In the genomic region with DNA sequence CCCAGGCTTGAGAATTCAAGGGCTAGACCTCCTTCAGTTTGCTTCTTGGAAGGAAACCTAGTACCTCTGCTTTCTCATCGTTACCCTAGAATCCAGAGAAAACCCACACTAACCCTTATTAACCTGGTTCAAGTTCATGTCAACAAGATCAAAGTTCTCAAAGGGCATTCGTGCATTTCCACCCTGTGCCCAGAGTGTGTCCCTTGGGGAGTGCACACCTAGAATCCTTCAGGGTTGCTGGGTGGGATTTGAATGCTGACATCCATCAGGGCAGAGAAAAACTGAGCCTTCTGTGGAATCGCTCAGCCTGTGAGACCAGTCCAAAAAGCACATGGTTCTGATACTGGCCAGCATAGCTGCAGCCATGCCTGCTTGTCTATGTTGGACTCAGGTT, we compare ENCODE assay signal across 14 mouse cellular contexts.
DNase-seq lines count a peak whose midpoint lies in the region; ATAC-seq and TF ChIP-seq lines count a peak whose summit lies in the region.
"Had no signal": no experiment of that assay in that cellular context is flagged by ENCODE, and none has a peak within 500 bp of the region (broad histone marks: within the 10 kb centered on the region; RNA-seq: fewer than 3 reads in every experiment).

No protein-coding gene starts in this region.

- no peak for ATAC-seq in kidney, embryonic 14.5 days (ENCODE audit: low FRiP score, low TSS enrichment)
- no peak for ATAC-seq in lung, postnatal 0 days
- no peak for ATAC-seq in intestine, embryonic 16.5 days
- ATAC-seq in megakaryocyte-erythroid progenitor cell, adult 5-6 weeks (replicated peaks; ENCODE audit: low FRiP score, low TSS enrichment, poor library complexity, severe bottlenecking) = no peak
- ATAC-seq: forebrain, embryonic 16.5 days had no signal

- DNase-seq in kidney, postnatal 25 days = no peak
- DNase-seq in lung, postnatal 0 days (ENCODE audit: low spot score) = no peak
- DNase-seq in lung, postnatal 4 days = no peak
- no peak for DNase-seq in heart, adult 9 months (ENCODE audit: low spot score in 2 of 2)
- DNase-seq: cerebellum, postnatal 25 days; gastrocnemius, postnatal 10 days; right cerebral cortex, adult 18-20 months; thymus, postnatal 25 days had no signal

- no peak for TF ChIP-seq CTCF in lung, postnatal 0 days (IDR thresholded peaks at IDR 0.05)

- no peaks in the 10 kb centered on the region for H3K36me3 ChIP-seq in kidney, embryonic 14.5 days (ENCODE audit: control insufficient read depth, insufficient read depth, low read length)
- H3K36me3 ChIP-seq in lung, postnatal 0 days (ENCODE audit: insufficient read depth, low read length) = no peaks in the 10 kb centered on the region
- H3K36me3 ChIP-seq in intestine, embryonic 16.5 days (ENCODE audit: control insufficient read depth, insufficient read depth, low read length) = no peaks in the 10 kb centered on the region

- H3K9ac ChIP-seq in kidney, embryonic 14.5 days (ENCODE audit: low read depth, low read length) = no peak overlapping the region
- no peak overlapping the region for H3K9ac ChIP-seq in lung, postnatal 0 days (replicated peaks; ENCODE audit: low read depth)
- no peak overlapping the region for H3K9ac ChIP-seq in intestine, embryonic 16.5 days (ENCODE audit: low read depth, low read length)

- 52% methylated on average over 3 of the region's 3 CpGs for WGBS in kidney, embryonic 14.5 days
- 64% methylated on average over 3 of the region's 3 CpGs for WGBS in lung, postnatal 0 days
- 69% methylated on average over 3 of the region's 3 CpGs for WGBS in intestine, embryonic 16.5 days

- no peak for TF ChIP-seq EP300 in lung, postnatal 0 days (IDR thresholded peaks at IDR 0.05)

- no peak overlapping the region for H3K4me3 ChIP-seq in kidney, embryonic 14.5 days (ENCODE audit: low read length)
- H3K4me3 ChIP-seq in lung, postnatal 0 days (ENCODE audit: low read depth, low read length) = no peak overlapping the region
- H3K4me3 ChIP-seq in intestine, embryonic 16.5 days (ENCODE audit: low read length) = no peak overlapping the region
- H3K4me3 ChIP-seq: left cerebral cortex, adult 2 months; megakaryocyte, embryonic 14.5 days had no signal

- H3K27me3 ChIP-seq in kidney, embryonic 14.5 days (ENCODE audit: control insufficient read depth, insufficient read depth, low read length) = no peaks in the 10 kb centered on the region
- no peaks in the 10 kb centered on the region for H3K27me3 ChIP-seq in lung, postnatal 0 days (replicated peaks; ENCODE audit: insufficient read depth, low read length)
- no peaks in the 10 kb centered on the region for H3K27me3 ChIP-seq in intestine, embryonic 16.5 days (replicated peaks; ENCODE audit: control insufficient read depth, insufficient read depth, low read length)

- no peak overlapping the region for H3K4me2 ChIP-seq in kidney, embryonic 14.5 days (replicated peaks; ENCODE audit: low read depth, low read length)
- no peak overlapping the region for H3K4me2 ChIP-seq in lung, postnatal 0 days (replicated peaks; ENCODE audit: low read depth, low read length)
- no peak overlapping the region for H3K4me2 ChIP-seq in intestine, embryonic 16.5 days (ENCODE audit: low read depth, low read length)

- no peaks in the 10 kb centered on the region; the same call in 1 of the 2 replicates for H3K9me3 ChIP-seq in kidney, embryonic 14.5 days (ENCODE audit: control insufficient read depth, low read length)
- no peaks in the 10 kb centered on the region for H3K9me3 ChIP-seq in lung, postnatal 0 days (ENCODE audit: low read length)
- H3K9me3 ChIP-seq in intestine, embryonic 16.5 days (ENCODE audit: control insufficient read depth, low read length) = no peaks in the 10 kb centered on the region

- peak overlapping the region; percentile 77 for H3K27ac ChIP-seq in kidney, embryonic 14.5 days (ENCODE audit: low read depth, low read length)
- H3K27ac ChIP-seq in lung, postnatal 0 days (ENCODE audit: low read length) = peak overlapping the region; percentile 63
- H3K27ac ChIP-seq in intestine, embryonic 16.5 days (ENCODE audit: low read length) = 0 out of 2 replicates have a peak overlapping the region, but pooled peaks have one; percentile 14
- H3K27ac ChIP-seq: left cerebral cortex, adult 2 months had no signal

- peaks cover 17% of the 10 kb centered on the region for H3K4me1 ChIP-seq in kidney, embryonic 14.5 days (ENCODE audit: control insufficient read depth, insufficient read depth, low read length)
- H3K4me1 ChIP-seq in lung, postnatal 0 days (ENCODE audit: insufficient read depth, low read depth, low read length) = peaks cover 7% of the 10 kb centered on the region; the same call in 1 of the 2 replicates
- H3K4me1 ChIP-seq in intestine, embryonic 16.5 days (ENCODE audit: control insufficient read depth, insufficient read depth, low read length) = peaks cover 7% of the 10 kb centered on the region; the same call in 1 of the 2 replicates
- H3K4me1 ChIP-seq: megakaryocyte, embryonic 14.5 days had no signal

Comparison
In these comparisons a context has a peak if more than half of its experiments do, and no peak if none do; other contexts are left out.
1. H3K27ac ChIP-seq: peak in every context shown above with its lines; median percentile 77 in kidney, embryonic 14.5 days; 63 in lung, postnatal 0 days; 14 in intestine, embryonic 16.5 days.